Mouse (Mus musculus) CH12.LX (cell line): ENCODE data around the gene Tjap1. TPM values are rescaled to one million over a fixed set of nuclear protein-coding genes. Genes with fewer than 3 reads are reported as not detected.

Experiments used
- DNase-seq: peaks from one replicate; pipeline ENCODE4 v3.0.0-alpha.2; 2013; ENCODE audit errors: extremely low read depth
- H3K27ac ChIP-seq: 2 replicates; pipeline ENCODE4 v1.5.1; 2012; ENCODE audit warnings: low read depth, mild to moderate bottlenecking, control low read depth, moderate library complexity; ENCODE audit not compliant: insufficient read depth
- H3K27me3 ChIP-seq: replicated peaks from 2 replicates; pipeline ENCODE3; 2012; ENCODE audit warnings: inconsistent platforms
- H3K36me3 ChIP-seq, 2 experiments: replicated peaks in 1 of 2; 2 replicates each; pipeline versions ENCODE3 to v1.6.1; 2012; ENCODE audit warnings: inconsistent platforms in 1 of 2, low read length in 1 of 2, mild to moderate bottlenecking in 1 of 2, mixed read lengths in 1 of 2, moderate library complexity in 1 of 2; ENCODE audit not compliant: control insufficient read depth in 1 of 2, insufficient read depth in 1 of 2
- H3K4me1 ChIP-seq, 2 experiments: 2 replicates each; pipeline ENCODE4 v1.6.1; 2012; ENCODE audit warnings: inconsistent platforms in 1 of 2, moderate library complexity in 1 of 2; ENCODE audit not compliant: insufficient read depth in 2 of 2, control insufficient read depth in 1 of 2
- H3K4me2 ChIP-seq: 2 replicates; pipeline ENCODE4 v1.6.1; 2012; ENCODE audit warnings: low read depth, mild to moderate bottlenecking, control low read depth; ENCODE audit not compliant: poor library complexity, insufficient read depth, severe bottlenecking
- H3K4me3 ChIP-seq, 3 experiments: fragments of 150-350 bp in 1 of 3; sonication (generic) in 1 of 3; replicated peaks in 1 of 3; 2 replicates each; pipeline versions ENCODE3 to v1.5.1; 2011 to 2012; ENCODE audit warnings: low read depth in 2 of 3, low read length in 2 of 3, mild to moderate bottlenecking in 2 of 3, moderate library complexity in 2 of 3, control low read depth in 1 of 3, improper control_type of control experiment in 1 of 3, inconsistent platforms in 1 of 3, mixed read lengths in 1 of 3; ENCODE audit not compliant: poor library complexity in 1 of 3
- H3K79me2 ChIP-seq: replicated peaks from 2 replicates; pipeline ENCODE4 v1.6.1; 2012; ENCODE audit warnings: mild to moderate bottlenecking, moderate library complexity; ENCODE audit not compliant: control insufficient read depth, poor library complexity, insufficient read depth, severe bottlenecking; ENCODE audit errors: extremely low read depth
- H3K9ac ChIP-seq: 2 replicates; pipeline ENCODE4 v1.6.1; 2012; ENCODE audit warnings: low read depth, mild to moderate bottlenecking, control low read depth, moderate library complexity; ENCODE audit not compliant: insufficient read depth
- H3K9me3 ChIP-seq: replicated peaks from 2 replicates; pipeline ENCODE3; 2012; ENCODE audit warnings: low read length, inconsistent platforms, mixed read lengths
- CHD1 ChIP-seq: IDR thresholded peaks from 2 replicates; pipeline ENCODE4 v1.6.1; 2012; ENCODE audit warnings: low read depth, low read length, improper control_type of control experiment, inconsistent platforms
- CHD2 ChIP-seq: IDR thresholded peaks from 2 replicates; pipeline ENCODE4 v1.6.1; 2011; ENCODE audit warnings: low read length, improper control_type of control experiment
- ELF1 ChIP-seq: IDR thresholded peaks from 2 replicates; pipeline ENCODE4 v1.6.1; 2014; ENCODE audit warnings: low read depth, mild to moderate bottlenecking, inconsistent platforms, low read length, improper control_type of control experiment
- ETS1 ChIP-seq: conservative IDR thresholded peaks from 2 replicates; pipeline ENCODE4 v1.6.1; 2012; ENCODE audit warnings: low read depth, mild to moderate bottlenecking, inconsistent platforms, low read length, improper control_type of control experiment, moderate library complexity
- GABPA ChIP-seq: IDR thresholded peaks from 2 replicates; pipeline ENCODE4 v1.6.1; 2012; ENCODE audit warnings: low read depth, low read length, improper control_type of control experiment, inconsistent platforms; ENCODE audit not compliant: insufficient replicate concordance
- HCFC1 ChIP-seq: IDR thresholded peaks from 2 replicates; pipeline ENCODE4 v1.6.1; 2012; ENCODE audit warnings: low read depth, mild to moderate bottlenecking, inconsistent platforms, low read length, improper control_type of control experiment
- KAT2A ChIP-seq: IDR thresholded peaks from 2 replicates; pipeline ENCODE4 v1.6.1; 2012; ENCODE audit warnings: low read length, improper control_type of control experiment, inconsistent platforms; ENCODE audit not compliant: insufficient replicate concordance
- MAFK ChIP-seq: IDR thresholded peaks from 2 replicates; pipeline ENCODE4 v1.6.1; 2011; ENCODE audit warnings: low read length, improper control_type of control experiment; ENCODE audit not compliant: insufficient replicate concordance
- MAX ChIP-seq: IDR thresholded peaks from 2 replicates; pipeline ENCODE4 v1.6.1; 2011; ENCODE audit warnings: low read length, improper control_type of control experiment
- MAZ ChIP-seq: IDR thresholded peaks from 2 replicates; pipeline ENCODE4 v1.6.1; 2012; ENCODE audit warnings: low read depth, mild to moderate bottlenecking, inconsistent platforms, low read length, improper control_type of control experiment, moderate library complexity
- MXI1 ChIP-seq: IDR thresholded peaks from 2 replicates; pipeline ENCODE4 v1.6.1; 2011; ENCODE audit warnings: mild to moderate bottlenecking, low read depth, low read length, improper control_type of control experiment
- NELFE ChIP-seq: IDR thresholded peaks from 2 replicates; pipeline ENCODE4 v1.6.1; 2011; ENCODE audit warnings: low read depth, low read length, improper control_type of control experiment
- NRF1 ChIP-seq: IDR thresholded peaks from 2 replicates; pipeline ENCODE4 v1.6.1; 2014; ENCODE audit warnings: low read depth, mild to moderate bottlenecking, inconsistent platforms, low read length, improper control_type of control experiment, moderate library complexity
- PAX5 ChIP-seq: IDR thresholded peaks from 2 replicates; pipeline ENCODE4 v1.6.1; 2012; ENCODE audit warnings: low read length, inconsistent platforms, mixed read lengths
- POLR2AphosphoS2 ChIP-seq: IDR thresholded peaks from 2 replicates; pipeline ENCODE4 v1.6.1; 2011; ENCODE audit warnings: low read depth, low read length, improper control_type of control experiment
- RCOR1 ChIP-seq: conservative IDR thresholded peaks from 2 replicates; pipeline ENCODE4 v1.6.1; 2012; ENCODE audit warnings: low read depth, mild to moderate bottlenecking, inconsistent platforms, low read length, improper control_type of control experiment
- TBP ChIP-seq: conservative IDR thresholded peaks from 2 replicates; pipeline ENCODE4 v1.6.1; 2011; ENCODE audit warnings: low read depth, low read length, improper control_type of control experiment
- TCF12 ChIP-seq: IDR thresholded peaks from 2 replicates; pipeline ENCODE4 v1.6.1; 2014; ENCODE audit warnings: low read depth, mild to moderate bottlenecking, inconsistent platforms, low read length, improper control_type of control experiment
- ZC3H11A ChIP-seq: IDR thresholded peaks from 2 replicates; pipeline ENCODE4 v1.6.1; 2012; ENCODE audit warnings: low read depth, mild to moderate bottlenecking, inconsistent platforms, low read length, improper control_type of control experiment
- ZKSCAN1 ChIP-seq: IDR thresholded peaks from 2 replicates; pipeline ENCODE4 v1.6.1; 2012; ENCODE audit warnings: low read depth, inconsistent platforms, low read length, improper control_type of control experiment, borderline replicate concordance
- dilution Hi-C: fragments of 300-500 bp; cut with MboI; formaldehyde crosslinking; loops from 2 replicates; pipeline ENCODE4 v1.14.3; 2020; ENCODE audit warnings: low sequenced_read_pairs; ENCODE audit not compliant: extremely low pct_unique_long_range_greater_than_20kb, extremely low pct_ligation_motif_present
- in situ Hi-C: fragments of 300-500 bp; cut with MboI; formaldehyde crosslinking; loops from 3 replicates; pipeline ENCODE4 v1.14.3; 2019; ENCODE audit warnings: low sequenced_read_pairs, low pct_ligation_motif_present, low pct_unique_long_range_greater_than_20kb, mixed read lengths
- polyA plus RNA-seq: library from polyadenylated mRNA; unstranded; fragments of >175 nt; gene quantifications from 2 replicates; pipeline ENCODE4 v1.2.1, GENCODE M21; 2012; ENCODE audit warnings: low read depth; ENCODE audit not compliant: insufficient read length
- total RNA-seq, 2 experiments: library from RNA; depleted of rRNA; stranded (reverse); fragments of 300-350 nt in 1 of 2; fragments of >200 nt in 1 of 2; gene quantifications; 2 replicates each; pipeline ENCODE4 v1.2.3; 2012 to 2014

Gene Tjap1
- total and polyA plus RNA-seq, 3 experiments = 8.6 to 24.3 (median 14.2) TPM

GRCm38 (mm10) chr17:46309835-46310234, 27.0 kb upstream of the Tjap1 start:
- dilution Hi-C loops = no loop called here
- Histone ChIP-seq H3K4me1 (no peaks in the 10 kb centered on the region), H3K9me3 (peaks cover 2% of the 10 kb centered on the region), H3K4me2 (no peak overlapping the region), H3K36me3 (peaks cover 9 to 58% of the 10 kb centered on the region in 2 experiments), H3K27ac (no peak overlapping the region), H3K79me2 (no peaks in the 10 kb centered on the region), H3K9ac (no peak overlapping the region), H3K4me3 (no peak overlapping the region), H3K27me3 (no peaks in the 10 kb centered on the region)
- TF ChIP-seq ELF1 (no peak), GABPA (no peak), MAFK (no peak), MAX (no peak), NELFE (no peak), RCOR1 (no peak), MXI1 (no peak), NRF1 (no peak), ZKSCAN1 (no peak)
- in situ Hi-C loops = no loop called here
- no peak for DNase-seq

GRCm38 (mm10) chr17:46306956-46307355, 24.1 kb upstream of the Tjap1 start:
- dilution Hi-C loops (no loop called here), in situ Hi-C loops (no loop called here)
- H3K27ac ChIP-seq = no peak overlapping the region
- H3K4me2 ChIP-seq = no peak overlapping the region
- H3K79me2 ChIP-seq = no peaks in the 10 kb centered on the region
- H3K4me1 ChIP-seq = peaks cover 0 to 11% of the 10 kb centered on the region in 2 experiments; a peak in 2 of 4 replicates
- H3K4me3 ChIP-seq = no peak overlapping the region
- no peaks in the 10 kb centered on the region for H3K27me3 ChIP-seq
- peaks cover 7 to 63% of the 10 kb centered on the region in 2 experiments for H3K36me3 ChIP-seq
- H3K9ac ChIP-seq = no peak overlapping the region
- H3K9me3 ChIP-seq = no peaks in the 10 kb centered on the region
- no peak for TF ChIP-seq TBP
- no peak for TF ChIP-seq NELFE
- no peak for TF ChIP-seq NRF1
- no peak for TF ChIP-seq MAX
- TF ChIP-seq MXI1 = no peak
- no peak for TF ChIP-seq HCFC1
- TF ChIP-seq CHD2 = no peak
- TF ChIP-seq ZKSCAN1 = no peak
- TF ChIP-seq POLR2AphosphoS2 = no peak
- no peak for TF ChIP-seq RCOR1
- TF ChIP-seq MAFK = no peak
- TF ChIP-seq MAZ = no peak
- TF ChIP-seq ETS1 = no peak
- TF ChIP-seq TCF12 = no peak
- TF ChIP-seq ZC3H11A = no peak
- no peak for TF ChIP-seq PAX5
- no peak for TF ChIP-seq KAT2A
- no peak for TF ChIP-seq CHD1
- TF ChIP-seq ELF1 = no peak
- no peak for DNase-seq
